8 mouse cellular contexts compared by ENCODE assay signal in genomic region chr16:92301989-92302388, GRCm38 (mm10). TPM values are rescaled to one million over a fixed set of nuclear protein-coding genes. Genes with fewer than 3 reads are reported as not detected.
DNase-seq lines count a peak whose midpoint lies in the region; ATAC-seq and TF ChIP-seq lines count a peak whose summit lies in the region.

No protein-coding gene starts in this region.

- ATAC-seq in kidney, embryonic 16.5 days (ENCODE audit: low FRiP score, low TSS enrichment), result peak; percentile 49; the same call in 1 of the 2 replicates
- no peak for ATAC-seq in limb, embryonic 15.5 days (ENCODE audit: insufficient number of reproducible peaks, low FRiP score, low TSS enrichment, low read depth)
- ATAC-seq in neural tube, embryonic 15.5 days (ENCODE audit: low FRiP score), result no peak

- no peaks in the 10 kb centered on the region for H3K9me3 ChIP-seq in kidney, embryonic 16.5 days (ENCODE audit: low read length)
- H3K9me3 ChIP-seq in limb, embryonic 15.5 days, result no peaks in the 10 kb centered on the region
- H3K9me3 ChIP-seq in neural tube, embryonic 15.5 days (replicated peaks), result no peaks in the 10 kb centered on the region

- peaks cover 7% of the 10 kb centered on the region; the same call in 1 of the 2 replicates for H3K36me3 ChIP-seq in kidney, embryonic 16.5 days (ENCODE audit: insufficient read depth, low read length)
- peaks cover 19% of the 10 kb centered on the region for H3K36me3 ChIP-seq in limb, embryonic 15.5 days
- H3K36me3 ChIP-seq in neural tube, embryonic 15.5 days, result peaks cover 12% of the 10 kb centered on the region

- no peak for TF ChIP-seq POLR2A in bone marrow, adult 2 months (IDR thresholded peaks at IDR 0.05; ENCODE audit: borderline replicate concordance, control insufficient read depth, low read depth, low read length)

- 30% methylated on average over 5 of the region's 5 CpGs for WGBS in kidney, embryonic 16.5 days
- WGBS in bone marrow, adult 2 months, result 34% methylated on average over 5 of the region's 5 CpGs
- WGBS in limb, embryonic 15.5 days, result 21% methylated on average over 5 of the region's 5 CpGs
- whole genome bisulfite sequencing in neural tube, embryonic 15.5 days, result 16% methylated on average over 5 of the region's 5 CpGs

- peak overlapping the region; percentile 83 for H3K4me3 ChIP-seq in kidney, embryonic 16.5 days (ENCODE audit: low read length)
- H3K4me3 ChIP-seq in bone marrow, adult 2 months (replicated peaks; ENCODE audit: control insufficient read depth, low read depth, low read length), result peak overlapping the region; percentile 81
- peak overlapping the region; percentile 61 for H3K4me3 ChIP-seq in limb, embryonic 15.5 days
- peak overlapping the region; percentile 66 for H3K4me3 ChIP-seq in neural tube, embryonic 15.5 days (replicated peaks)

- no peak for DNase-seq in kidney, adult 9 months
- DNase-seq in gastrocnemius, postnatal 25 days, result peak; percentile 46
- no peak for DNase-seq in testis, postnatal 10 days (ENCODE audit: low spot score)
- no peak for DNase-seq in thymus, postnatal 25 days

- H3K4me2 ChIP-seq in kidney, embryonic 16.5 days (replicated peaks; ENCODE audit: low read depth, low read length), result peak overlapping the region; percentile 85
- peak overlapping the region; percentile 71 for H3K4me2 ChIP-seq in limb, embryonic 15.5 days
- peak overlapping the region; percentile 83 for H3K4me2 ChIP-seq in neural tube, embryonic 15.5 days

- peak overlapping the region; percentile 88 for H3K9ac ChIP-seq in kidney, embryonic 16.5 days (replicated peaks; ENCODE audit: low read length)
- H3K9ac ChIP-seq in limb, embryonic 15.5 days, result peak overlapping the region; percentile 76
- H3K9ac ChIP-seq in neural tube, embryonic 15.5 days (replicated peaks), result peak overlapping the region; percentile 56

- H3K27me3 ChIP-seq in kidney, embryonic 16.5 days (ENCODE audit: insufficient read depth, low read length), result no peaks in the 10 kb centered on the region
- no peaks in the 10 kb centered on the region for H3K27me3 ChIP-seq in limb, embryonic 15.5 days
- no peaks in the 10 kb centered on the region for H3K27me3 ChIP-seq in neural tube, embryonic 15.5 days (replicated peaks)

- H3K27ac ChIP-seq in kidney, embryonic 16.5 days (ENCODE audit: low read length), result 0 out of 2 replicates have a peak overlapping the region, but pooled peaks have one; percentile 8
- no peak overlapping the region for H3K27ac ChIP-seq in bone marrow, adult 2 months (ENCODE audit: control insufficient read depth, insufficient read depth, low read depth, low read length, poor library complexity)
- H3K27ac ChIP-seq in limb, embryonic 15.5 days, result peak overlapping the region; percentile 67
- peak overlapping the region; percentile 73 for H3K27ac ChIP-seq in neural tube, embryonic 15.5 days (replicated peaks)

- peaks cover 19% of the 10 kb centered on the region for H3K4me1 ChIP-seq in kidney, embryonic 16.5 days (ENCODE audit: insufficient read depth, low read length)
- H3K4me1 ChIP-seq in bone marrow, adult 2 months (ENCODE audit: control insufficient read depth, insufficient read depth, low read length), result peaks cover 2% of the 10 kb centered on the region
- peaks cover 16% of the 10 kb centered on the region for H3K4me1 ChIP-seq in limb, embryonic 15.5 days
- H3K4me1 ChIP-seq in neural tube, embryonic 15.5 days, result peaks cover 25% of the 10 kb centered on the region

- TF ChIP-seq CTCF in bone marrow, adult 2 months (IDR thresholded peaks at IDR 0.05; ENCODE audit: control insufficient read depth, insufficient read depth, low read length), result no peak

RNA-seq across cellular contexts. Expression of gene Smim11, which starts 0.9 kb away (rescaled TPM):
- polyA plus RNA-seq in kidney, embryonic 16.5 days (2015; fragmentation: Nextera tagmentation; extraction: Ambion mirVana), result 101 and 110 TPM in 2 replicates
- polyA plus RNA-seq in bone marrow, adult 2 months (2011; ENCODE audit: insufficient read depth, insufficient read length, low replicate concordance, missing spikeins), result 42.2 and 64.0 TPM in 2 replicates
- total RNA-seq in gastrocnemius, postnatal 25 days (2021), result 10 to 100 TPM; 59.4 to 63.3 TPM
- polyA plus RNA-seq in limb, embryonic 15.5 days (2015; fragmentation: Nextera tagmentation; extraction: Ambion mirVana), result 129 and 138 TPM in 2 replicates
- 64.4 and 69.1 TPM in 2 replicates for polyA plus RNA-seq in neural tube, embryonic 15.5 days (2015; fragmentation: Nextera tagmentation; extraction: Ambion mirVana)

RNA-seq across cellular contexts. Expression of gene Kcne2, which starts 9.8 kb away (rescaled TPM):
- 0.21 TPM in 1 of 2 replicates, not detected in the other for polyA plus RNA-seq in kidney, embryonic 16.5 days (2015; fragmentation: Nextera tagmentation; extraction: Ambion mirVana)
- 0.59 TPM in 1 of 2 replicates, not detected in the other for polyA plus RNA-seq in bone marrow, adult 2 months (2011; ENCODE audit: insufficient read depth, insufficient read length, low replicate concordance, missing spikeins)
- total RNA-seq in gastrocnemius, postnatal 25 days (2021), result not detected
- polyA plus RNA-seq in limb, embryonic 15.5 days (2015; fragmentation: Nextera tagmentation; extraction: Ambion mirVana), result 0.18 TPM in 1 of 2 replicates, not detected in the other
- polyA plus RNA-seq in neural tube, embryonic 15.5 days (2015; fragmentation: Nextera tagmentation; extraction: Ambion mirVana), result 0.14 and 0.29 TPM in 2 replicates

RNA-seq across cellular contexts. Expression of gene Fam243, which starts 19.3 kb away (rescaled TPM):
- polyA plus RNA-seq in kidney, embryonic 16.5 days (2015; fragmentation: Nextera tagmentation; extraction: Ambion mirVana), result 0.07 TPM in 1 of 2 replicates, not detected in the other
- polyA plus RNA-seq in bone marrow, adult 2 months (2011; ENCODE audit: insufficient read depth, insufficient read length, low replicate concordance, missing spikeins), result not detected in 2 replicates
- total RNA-seq in gastrocnemius, postnatal 25 days (2021), result not detected
- not detected in 2 replicates for polyA plus RNA-seq in limb, embryonic 15.5 days (2015; fragmentation: Nextera tagmentation; extraction: Ambion mirVana)
- not detected in 2 replicates for polyA plus RNA-seq in neural tube, embryonic 15.5 days (2015; fragmentation: Nextera tagmentation; extraction: Ambion mirVana)

RNA-seq across cellular contexts. Expression of gene Kcne1, which starts 57.3 kb away (rescaled TPM):
- polyA plus RNA-seq in kidney, embryonic 16.5 days (2015; fragmentation: Nextera tagmentation; extraction: Ambion mirVana), result 2.8 and 3.7 TPM in 2 replicates
- polyA plus RNA-seq in bone marrow, adult 2 months (2011; ENCODE audit: insufficient read depth, insufficient read length, low replicate concordance, missing spikeins), result not detected in 2 replicates
- not detected for total RNA-seq in gastrocnemius, postnatal 25 days (2021)
- 0.36 and 0.42 TPM in 2 replicates for polyA plus RNA-seq in limb, embryonic 15.5 days (2015; fragmentation: Nextera tagmentation; extraction: Ambion mirVana)
- polyA plus RNA-seq in neural tube, embryonic 15.5 days (2015; fragmentation: Nextera tagmentation; extraction: Ambion mirVana), result 0.05 and 0.09 TPM in 2 replicates
